Mouse (Mus musculus) forebrain, embryonic 12.5 days (tissue): ENCODE results near the gene Lrrc45. TPM values are rescaled to one million over a fixed set of nuclear protein-coding genes. Genes with fewer than 3 reads are reported as not detected.
"Not testable (repeated sequence)": the region's sequence is repeated elsewhere in the genome, so short reads cannot be mapped to it uniquely, and the experiment has no call there.

ENCODE experiments used
- ATAC-seq: fragments of 200-750 bp; cut with Nextera tagmentation; 2 replicates; pipeline ENCODE4 v1.8.0; 2017; ENCODE audit warnings: moderate TSS enrichment; ENCODE audit not compliant: low FRiP score
- H3K27ac ChIP-seq: fragments of 300-500 bp; sonication (generic); 2 replicates; pipeline ENCODE4 v1.5.1; 2016; ENCODE audit warnings: mild to moderate bottlenecking
- H3K27me3 ChIP-seq: fragments of 300-500 bp; sonication (generic); 2 replicates; pipeline ENCODE4 v1.6.1; 2016; ENCODE audit warnings: mild to moderate bottlenecking
- H3K36me3 ChIP-seq: fragments of 300-500 bp; sonication (generic); replicated peaks from 2 replicates; pipeline ENCODE4 v1.6.1; 2016; ENCODE audit warnings: mild to moderate bottlenecking
- H3K4me1 ChIP-seq: fragments of 300-500 bp; sonication (generic); 2 replicates; pipeline ENCODE4 v1.6.1; 2016
- H3K4me2 ChIP-seq: fragments of 300-500 bp; sonication (generic); 2 replicates; pipeline ENCODE4 v1.6.1; 2016; ENCODE audit warnings: mild to moderate bottlenecking, moderate library complexity
- H3K4me3 ChIP-seq: fragments of 300-500 bp; sonication (generic); replicated peaks from 2 replicates; pipeline ENCODE4 v1.5.1; 2016; ENCODE audit warnings: mild to moderate bottlenecking
- H3K9ac ChIP-seq: fragments of 300-500 bp; sonication (generic); 2 replicates; pipeline ENCODE4 v1.6.1; 2016; ENCODE audit warnings: mild to moderate bottlenecking
- H3K9me3 ChIP-seq: fragments of 300-500 bp; sonication (generic); 2 replicates; pipeline ENCODE4 v1.6.1; 2016
- WGBS: fragments of 180-500 bp; shearing (Covaris S2); methylation state at CpG from one replicate; pipeline ENCODE4 v1.1.7; 2016; 5-methylcytosine and 5-hydroxymethylcytosine counted together
- polyA plus RNA-seq: library from polyadenylated mRNA; unstranded; fragments of >200 nt; fragmentation: Nextera tagmentation; extraction: Ambion mirVana; gene quantifications from 2 replicates; pipeline ENCODE4 v1.2.1, GENCODE M21; 2016

The Lrrc45 gene
- polyA plus RNA-seq, 1 experiment from 2014 or later: 74.7 TPM

DNA sequence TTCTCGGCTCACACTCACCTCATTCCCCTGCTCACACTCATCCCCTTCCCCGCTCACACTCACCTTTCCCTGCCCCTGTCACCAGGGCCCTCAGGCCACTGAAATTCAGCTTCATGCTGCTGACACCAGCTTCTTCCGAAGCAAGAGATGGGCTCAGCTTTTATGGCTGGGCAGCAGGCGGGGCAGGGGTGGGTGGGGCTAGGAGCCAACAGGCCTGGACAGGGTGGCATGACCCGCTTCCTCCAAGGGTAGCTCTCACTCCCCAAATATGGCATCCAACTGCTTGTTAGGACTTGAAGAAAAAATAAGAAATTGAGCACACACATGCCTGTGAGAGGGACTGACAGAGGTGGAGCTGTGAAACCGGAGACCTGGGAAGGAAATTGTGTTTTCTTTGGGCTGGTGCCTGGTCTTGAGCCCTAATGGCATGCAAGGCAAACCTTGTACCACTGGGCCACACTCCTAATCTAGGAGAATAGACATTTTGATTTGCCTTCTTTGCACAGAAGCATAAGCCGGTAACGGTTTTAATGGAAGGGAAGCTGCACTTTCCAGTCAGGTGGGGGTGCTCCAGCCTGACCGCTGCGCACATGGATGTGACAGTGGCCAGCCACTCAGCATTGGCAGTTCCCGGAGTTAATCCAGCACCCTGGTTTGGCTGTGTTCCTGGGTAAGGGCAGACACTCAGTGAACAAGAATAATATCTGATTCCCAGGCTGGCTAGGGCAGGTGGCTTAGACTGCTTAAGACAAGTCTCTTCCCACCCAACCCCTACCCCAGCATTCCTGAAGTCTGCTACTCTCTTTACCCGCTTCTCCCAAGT, 18.3 kb downstream of the Lrrc45 start, which contains the start of gene Cbr2:
Gene Cbr2, minus strand, starts transcription at position 257 of the 823 bp plus-strand sequence.
- ATAC-seq: no peak
- H3K27ac ChIP-seq: no peak within 1 kb of the TSS
- H3K4me2 ChIP-seq: no peak within 1 kb of the TSS
- 79% methylated on average over 12 of the region's 12 CpGs for WGBS
- H3K4me1 ChIP-seq: peaks cover 6% of the 10 kb centered on the region; the same call in 1 of the 2 replicates
- no peaks in the 10 kb centered on the region for H3K36me3 ChIP-seq
- H3K9me3 ChIP-seq: no peaks in the 10 kb centered on the region
- no peak within 1 kb of the TSS for H3K9ac ChIP-seq
- H3K4me3 ChIP-seq: no peak within 1 kb of the TSS
- H3K27me3 ChIP-seq: peaks cover 32% of the 10 kb centered on the region

DNA sequence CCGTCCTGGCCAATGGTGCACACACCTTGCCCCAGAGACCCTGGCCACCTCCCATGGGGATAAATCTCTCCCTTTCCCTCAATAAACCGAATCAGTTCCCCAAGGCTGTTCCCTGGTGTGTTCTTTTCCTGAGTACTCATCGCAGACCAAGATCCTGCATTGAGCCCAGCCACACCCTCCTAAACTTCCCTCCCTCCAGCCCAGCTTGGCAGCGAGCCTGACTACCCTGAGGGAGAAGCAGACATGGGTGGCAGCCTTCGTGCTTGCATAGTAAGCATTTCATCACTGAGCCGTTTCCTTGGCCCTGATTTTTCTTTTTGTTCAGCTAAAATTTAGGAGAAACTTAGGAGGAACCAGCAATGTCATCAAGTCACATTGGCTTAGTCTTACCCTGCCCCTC, 19.8 kb downstream of the Lrrc45 start:
- Histone ChIP-seq H3K4me3 (no peak overlapping the region), H3K9me3 (no peaks in the 10 kb centered on the region), H3K4me2 (no peak overlapping the region), H3K36me3 (no peaks in the 10 kb centered on the region), H3K27ac (no peak overlapping the region), H3K4me1 (peaks cover 4% of the 10 kb centered on the region; the same call in 1 of the 2 replicates), H3K27me3 (peaks cover 26% of the 10 kb centered on the region), H3K9ac (no peak overlapping the region)
- WGBS: 70% methylated on average over 6 of the region's 6 CpGs
- ATAC-seq: no peak

DNA sequence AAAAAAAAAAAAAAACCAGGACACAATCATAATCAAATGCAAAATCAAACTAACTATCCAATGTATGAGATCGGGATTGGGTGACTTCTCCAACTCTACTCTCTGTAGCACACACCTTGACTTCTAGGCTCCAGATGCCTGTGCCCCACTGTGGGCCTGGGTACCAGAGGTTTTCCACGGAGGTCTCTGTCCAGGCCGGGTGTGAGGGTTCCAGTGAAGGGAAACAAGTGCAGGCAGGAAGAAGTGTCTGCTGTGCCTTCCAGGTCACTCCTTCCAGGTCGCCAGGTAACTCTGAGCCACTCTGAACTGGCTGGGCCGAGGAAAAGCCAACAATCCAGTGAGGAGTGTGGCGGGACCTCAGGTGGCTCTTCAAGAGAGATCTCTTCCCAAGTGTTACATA, 22.7 kb downstream of the Lrrc45 start:
- H3K4me2 ChIP-seq: no peak overlapping the region
- H3K27me3 ChIP-seq: peaks cover 10% of the 10 kb centered on the region
- 76% methylated on average over 6 of the region's 6 CpGs for WGBS
- ATAC-seq: no peak
- H3K4me1 ChIP-seq: no peaks in the 10 kb centered on the region
- H3K9me3 ChIP-seq: no peaks in the 10 kb centered on the region
- no peak overlapping the region for H3K4me3 ChIP-seq
- no peak overlapping the region for H3K9ac ChIP-seq
- no peaks in the 10 kb centered on the region for H3K36me3 ChIP-seq
- no peak overlapping the region for H3K27ac ChIP-seq

DNA sequence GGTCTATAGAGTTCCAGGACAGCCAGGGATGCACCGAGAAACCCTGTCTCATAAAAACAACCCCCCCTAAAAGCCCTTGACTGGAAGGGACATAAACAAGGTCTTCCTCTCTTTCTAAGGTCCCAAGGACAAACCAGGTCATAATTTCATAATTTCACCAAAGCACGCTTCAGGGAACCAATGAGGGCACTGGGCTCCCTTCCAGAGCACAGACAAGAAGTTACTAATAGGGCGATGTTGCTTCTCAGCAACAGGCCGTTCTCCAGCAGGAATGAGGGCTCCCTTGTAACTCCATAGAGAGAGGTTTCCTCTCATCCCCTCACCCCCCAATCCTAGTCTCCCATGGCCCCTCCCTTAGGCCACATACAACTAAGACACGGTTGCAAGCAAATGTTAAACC, 27.3 kb downstream of the Lrrc45 start:
- WGBS: 89% methylated on average over 5 of the region's 5 CpGs

DNA sequence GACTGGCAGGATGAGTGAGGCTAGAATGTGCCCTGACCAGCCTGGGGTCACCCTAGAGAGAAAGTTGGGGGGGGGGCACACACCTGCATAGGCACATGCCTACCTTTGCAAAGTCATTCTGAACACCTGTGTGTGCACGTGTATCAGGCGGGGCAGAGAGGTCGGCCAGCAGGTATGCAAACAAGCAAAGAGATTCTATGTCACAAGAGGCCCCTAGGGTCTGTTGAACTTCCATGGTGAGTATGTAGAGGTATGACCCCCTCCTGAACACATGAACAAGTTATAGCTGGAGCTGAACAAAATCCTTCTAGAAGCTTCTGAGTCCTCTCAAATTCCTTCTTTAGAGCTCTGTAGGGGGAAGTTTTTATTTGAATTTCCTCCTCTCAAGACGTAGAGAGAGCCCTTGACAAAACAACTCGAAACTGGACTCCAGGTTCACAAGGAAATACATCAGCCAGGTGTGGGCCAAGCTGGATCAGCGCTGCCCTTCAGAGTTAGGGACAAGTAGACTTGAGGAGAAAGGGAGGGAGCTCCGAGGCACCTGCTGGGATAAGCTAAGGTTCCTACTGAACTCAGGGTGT, 30.5 kb downstream of the Lrrc45 start:
- no peak for ATAC-seq
- Histone ChIP-seq H3K27ac (no peak overlapping the region), H3K36me3 (no peaks in the 10 kb centered on the region), H3K4me3 (no peak overlapping the region), H3K4me1 (no peaks in the 10 kb centered on the region), H3K27me3 (no peaks in the 10 kb centered on the region), H3K9me3 (no peaks in the 10 kb centered on the region), H3K4me2 (no peak overlapping the region), H3K9ac (no peak overlapping the region)
- WGBS: 79% methylated on average over 7 of the region's 7 CpGs

More for the DNA sequence above, 27.3 kb downstream of the Lrrc45 start:
- Histone ChIP-seq H3K27ac (no peak overlapping the region), H3K27me3 (no peaks in the 10 kb centered on the region), H3K4me2 (no peak overlapping the region), H3K4me1 (no peaks in the 10 kb centered on the region), H3K4me3 (no peak overlapping the region), H3K9me3 (no peaks in the 10 kb centered on the region), H3K9ac (no peak overlapping the region), H3K36me3 (no peaks in the 10 kb centered on the region)
- no peak for ATAC-seq

DNA sequence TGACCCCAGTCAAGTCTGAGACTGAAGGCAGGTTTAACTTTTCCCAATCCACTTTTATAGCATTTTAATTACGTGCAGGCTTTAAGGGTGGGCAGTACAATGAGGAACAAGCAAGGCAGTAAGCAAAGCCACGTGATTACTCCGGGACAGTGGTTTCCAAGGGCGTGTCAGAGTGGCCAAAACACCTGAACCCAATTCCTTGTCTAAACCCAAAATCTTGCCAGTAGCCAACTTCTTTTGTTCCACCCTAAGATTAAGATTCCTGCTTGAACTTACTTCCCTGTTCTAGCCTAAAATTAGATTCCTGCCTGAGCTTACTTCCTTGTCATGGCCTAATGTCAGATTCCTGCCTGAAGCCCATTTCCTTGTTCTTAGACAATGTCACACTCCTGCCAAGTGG, 34.2 kb downstream of the Lrrc45 start:
- no peaks in the 10 kb centered on the region for H3K4me1 ChIP-seq
- H3K27ac ChIP-seq: no peak overlapping the region
- no peak overlapping the region for H3K4me2 ChIP-seq
- no peaks in the 10 kb centered on the region for H3K36me3 ChIP-seq
- H3K9me3 ChIP-seq: no peaks in the 10 kb centered on the region
- no peak for ATAC-seq
- H3K9ac ChIP-seq: no peak overlapping the region
- 83% methylated on average over 4 of the region's 4 CpGs for WGBS
- H3K4me3 ChIP-seq: no peak overlapping the region
- no peaks in the 10 kb centered on the region for H3K27me3 ChIP-seq

DNA sequence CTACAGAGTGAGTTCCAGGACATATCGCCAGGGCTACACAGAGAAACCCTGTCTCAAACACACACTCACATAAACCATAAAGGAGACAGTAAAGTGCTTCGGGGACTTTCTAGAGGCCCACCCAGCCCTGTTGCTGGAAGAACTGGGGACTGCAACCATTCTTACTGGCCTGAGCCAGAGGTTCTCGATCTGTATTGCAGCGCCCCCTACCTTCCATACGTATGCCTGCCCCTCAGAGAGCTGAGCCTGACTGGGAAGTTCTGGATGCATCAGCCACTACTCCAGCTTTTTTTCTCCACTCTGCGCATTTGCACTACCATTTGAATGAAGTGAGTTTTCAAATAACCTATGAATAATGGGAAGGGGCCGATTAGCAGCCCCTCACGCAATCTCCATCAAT, 35.7 kb downstream of the Lrrc45 start:
- no peaks in the 10 kb centered on the region for H3K27me3 ChIP-seq
- WGBS: 61% methylated on average over 8 of the region's 8 CpGs
- H3K4me2 ChIP-seq: no peak overlapping the region
- H3K4me1 ChIP-seq: no peaks in the 10 kb centered on the region
- no peaks in the 10 kb centered on the region for H3K36me3 ChIP-seq
- H3K9me3 ChIP-seq: no peaks in the 10 kb centered on the region
- H3K9ac ChIP-seq: no peak overlapping the region
- H3K27ac ChIP-seq: no peak overlapping the region
- no peak for ATAC-seq
- no peak overlapping the region for H3K4me3 ChIP-seq

DNA sequence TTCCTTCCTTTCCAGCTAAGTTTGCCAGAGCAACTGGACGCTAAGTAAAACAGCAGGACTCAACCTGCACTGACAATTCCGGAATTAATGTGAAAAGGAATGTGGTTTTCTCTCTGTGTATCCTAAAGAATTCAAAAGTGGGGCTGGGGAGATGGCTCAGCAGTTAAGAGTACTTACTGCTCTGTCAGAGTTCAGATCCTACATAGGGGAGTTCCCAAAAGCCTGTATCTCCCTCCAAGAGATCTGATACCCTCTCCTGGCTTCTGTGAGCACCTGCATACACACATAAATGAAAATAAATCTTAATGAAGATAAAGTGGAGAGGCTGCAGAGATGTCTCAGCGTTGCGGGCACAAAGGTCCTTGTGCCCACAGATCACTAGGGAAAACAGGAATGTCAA, 37.9 kb downstream of the Lrrc45 start:
- 0 out of 2 replicates have a peak, but pooled peaks cover under 1% of the 10 kb centered on the region for H3K9me3 ChIP-seq
- H3K4me1 ChIP-seq: no peaks in the 10 kb centered on the region
- H3K27ac ChIP-seq: no peak overlapping the region
- ATAC-seq: no peak
- WGBS: 81% methylated on average over 4 of the region's 4 CpGs
- H3K27me3 ChIP-seq: no peaks in the 10 kb centered on the region
- H3K9ac ChIP-seq: no peak overlapping the region
- no peak overlapping the region for H3K4me2 ChIP-seq
- H3K4me3 ChIP-seq: no peak overlapping the region
- H3K36me3 ChIP-seq: no peaks in the 10 kb centered on the region

DNA sequence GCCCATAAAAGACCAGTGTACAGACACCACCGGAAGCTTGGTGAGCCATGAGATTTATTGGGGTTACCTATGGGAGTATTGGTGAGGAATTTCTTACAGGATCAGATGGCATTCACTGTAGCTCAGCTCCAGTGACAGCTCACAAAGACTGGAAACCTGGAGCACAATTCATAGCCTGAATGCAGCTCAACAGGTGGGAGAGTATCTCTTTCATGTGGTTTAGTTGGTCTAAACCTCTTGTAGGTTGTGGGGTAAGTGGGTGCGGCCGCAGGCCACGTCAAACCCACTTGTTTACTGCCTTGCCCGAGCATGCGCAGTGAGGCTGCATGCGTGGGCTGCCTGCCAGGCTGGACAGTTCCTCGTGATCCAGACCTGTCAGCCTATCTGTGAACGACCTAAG, 46.5 kb downstream of the Lrrc45 start:
- Histone ChIP-seq H3K4me3 (no peak overlapping the region), H3K9me3 (peaks cover 25% of the 10 kb centered on the region), H3K9ac (no peak overlapping the region), H3K36me3 (no peaks in the 10 kb centered on the region), H3K4me1 (0 out of 2 replicates have a peak, but pooled peaks cover 3% of the 10 kb centered on the region), H3K27me3 (peaks cover 11% of the 10 kb centered on the region), H3K4me2 (no peak overlapping the region), H3K27ac (no peak overlapping the region)
- 86% methylated on average over 9 of the region's 9 CpGs for WGBS
- ATAC-seq: no peak

DNA sequence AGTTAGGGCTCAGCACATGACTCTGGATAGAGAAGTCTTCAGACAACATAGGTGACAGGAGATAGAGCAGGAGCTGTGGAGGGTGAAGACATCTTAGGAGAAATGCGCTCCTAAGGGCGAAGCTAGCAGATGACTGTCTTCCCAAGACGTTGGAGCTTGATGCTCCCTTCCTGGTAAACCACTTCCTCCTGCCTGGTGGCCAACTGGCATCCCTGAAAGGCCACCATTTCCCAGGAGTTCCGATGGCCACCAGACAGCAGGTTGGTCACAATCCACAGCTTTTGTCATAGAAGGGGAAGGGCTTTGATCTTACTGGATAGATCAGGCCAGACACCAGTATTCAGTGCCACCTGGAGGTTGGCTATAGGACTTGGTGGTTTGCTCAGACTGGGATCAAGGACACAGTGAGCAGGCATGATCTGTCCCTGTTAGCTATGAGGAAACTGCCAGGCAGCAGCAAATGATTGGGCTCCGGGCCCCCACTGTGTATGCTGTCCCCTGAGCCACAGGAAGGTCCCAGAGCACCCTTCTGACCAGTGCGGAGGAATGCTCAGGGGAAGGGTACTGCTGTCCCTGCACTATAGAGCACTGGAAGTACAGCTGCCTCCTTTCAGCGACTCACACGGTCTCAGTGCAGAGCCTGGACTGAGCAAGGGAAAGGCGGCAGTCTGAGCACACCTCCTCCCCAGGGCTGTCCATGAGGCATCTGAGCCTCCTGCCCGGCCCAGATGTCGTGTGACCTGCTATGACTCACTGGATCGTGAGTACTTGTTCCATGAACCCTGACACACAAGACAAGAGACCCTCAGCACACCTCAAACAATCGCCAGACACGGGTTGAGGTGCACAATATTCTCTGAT, 48.3 kb downstream of the Lrrc45 start:
- H3K9ac ChIP-seq: no peak overlapping the region
- WGBS: 68% methylated on average over 14 of the region's 14 CpGs

DNA sequence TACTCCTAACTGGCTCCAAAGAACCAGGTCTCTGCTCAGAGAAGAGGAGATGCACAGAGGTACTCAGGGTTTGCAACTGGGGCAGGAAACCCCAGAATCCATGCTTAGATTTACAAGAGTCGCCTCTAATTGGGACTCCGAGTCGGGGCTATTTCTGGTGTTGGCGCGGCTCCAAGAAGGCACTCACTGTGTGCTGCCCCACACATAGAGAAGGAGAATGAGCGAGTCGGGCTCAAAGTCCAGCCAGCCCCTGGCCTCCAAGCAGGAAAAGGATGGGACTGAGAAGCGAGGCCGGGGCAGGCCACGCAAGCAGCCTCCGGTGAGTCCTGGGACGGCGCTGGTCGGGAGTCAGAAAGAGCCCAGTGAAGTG, 48.9 kb downstream of the Lrrc45 start, which contains the start of gene Hmga1b:
Gene Hmga1b, plus strand, starts transcription at position 123 of the 370 bp plus-strand sequence.
- not testable (repeated sequence) for H3K27ac ChIP-seq, H3K36me3 ChIP-seq, H3K4me3 ChIP-seq, ATAC-seq, H3K9ac ChIP-seq, H3K4me2 ChIP-seq, H3K4me1 ChIP-seq
- Histone ChIP-seq H3K9me3 (peaks cover 18% of the 10 kb centered on the region), H3K27me3 (peaks cover 11% of the 10 kb centered on the region)
- 17% methylated on average over 14 of the region's 14 CpGs for WGBS

More for the DNA sequence above, 48.3 kb downstream of the Lrrc45 start:
- no peak overlapping the region for H3K4me3 ChIP-seq
- H3K27me3 ChIP-seq: peaks cover 11% of the 10 kb centered on the region
- no peak overlapping the region for H3K4me2 ChIP-seq
- no peaks in the 10 kb centered on the region for H3K36me3 ChIP-seq
- no peak overlapping the region for H3K27ac ChIP-seq
- peaks cover 20% of the 10 kb centered on the region for H3K9me3 ChIP-seq
- H3K4me1 ChIP-seq: 0 out of 2 replicates have a peak, but pooled peaks cover 3% of the 10 kb centered on the region
- no peak for ATAC-seq
